Mouse (Mus musculus) layer of hippocampus, postnatal 10 days (tissue): ENCODE results near the gene Tspyl2. TPM values are rescaled to one million over a fixed set of nuclear protein-coding genes. Genes with fewer than 3 reads are reported as not detected.
"Not testable (repeated sequence)": the region's sequence is repeated elsewhere in the genome, so short reads cannot be mapped to it uniquely, and the experiment has no call there.

Experiments
- DNase-seq, 2 experiments: peaks; one replicate each; pipeline ENCODE4 v3.0.0; 2021; ENCODE audit warnings: low spot score in 2 of 2
- long read RNA-seq: library from polyadenylated mRNA; stranded (forward); transcript quantifications from one replicate; pipeline ENCODE4 v2.0.0, GENCODE M21; 2023
- total RNA-seq, 2 experiments: library from RNA; stranded (reverse); gene quantifications; 2 replicates each; pipeline ENCODE4 v1.2.3; 2021

Tspyl2 gene
- 10 to 100 TPM; 68.6 to 71.2 TPM for total RNA-seq
- long read RNA-seq, transcript Tspyl2-201 (7 exons, 2,696 nt) = major isoform, 13 of 25 reads
- long read RNA-seq, partial matches to known transcripts = 1 of 25 reads
- long read RNA-seq, other reads (novel, unspliced or antisense) = 11 of 25 reads

GRCm38 (mm10) chrX:152342358-152342901 is at the start of gene Tspyl2:
Gene Tspyl2, minus strand, starts transcription at chrX:152342425.
- peak; percentile 89 to 94 for DNase-seq

GRCm38 (mm10) chrX:152368397-152369273 is 26.4 kb upstream of the Tspyl2 start, which contains the start of gene Gpr173:
Gene Gpr173, minus strand, starts transcription at chrX:152368704.
- DNase-seq = peak; percentile 60 to 70

DNA sequence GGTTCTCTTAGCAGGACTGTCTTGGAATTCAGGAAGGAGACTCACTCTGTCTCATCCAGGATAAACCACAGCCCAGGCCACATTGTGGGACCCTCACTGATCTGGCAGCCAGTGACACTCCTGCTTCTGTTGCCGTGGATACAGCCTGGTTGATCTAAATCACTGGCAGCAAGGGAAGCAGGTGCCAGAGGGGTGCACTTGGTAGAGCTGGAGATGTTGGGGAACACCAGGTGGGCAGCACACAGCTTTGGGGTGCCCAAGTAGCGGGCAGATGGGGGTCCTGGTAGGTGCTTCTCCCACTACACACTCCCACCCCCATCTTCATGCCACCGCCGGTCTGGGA is 25.8 kb upstream of the Tspyl2 start:
- peak in 1 of 2 experiments; percentile 28 for DNase-seq

- peak; percentile 21 to 39 for DNase-seq
These were observed 24.2 kb upstream of the Tspyl2 start for GRCm38 (mm10) chrX:152366418-152366817.

DNA sequence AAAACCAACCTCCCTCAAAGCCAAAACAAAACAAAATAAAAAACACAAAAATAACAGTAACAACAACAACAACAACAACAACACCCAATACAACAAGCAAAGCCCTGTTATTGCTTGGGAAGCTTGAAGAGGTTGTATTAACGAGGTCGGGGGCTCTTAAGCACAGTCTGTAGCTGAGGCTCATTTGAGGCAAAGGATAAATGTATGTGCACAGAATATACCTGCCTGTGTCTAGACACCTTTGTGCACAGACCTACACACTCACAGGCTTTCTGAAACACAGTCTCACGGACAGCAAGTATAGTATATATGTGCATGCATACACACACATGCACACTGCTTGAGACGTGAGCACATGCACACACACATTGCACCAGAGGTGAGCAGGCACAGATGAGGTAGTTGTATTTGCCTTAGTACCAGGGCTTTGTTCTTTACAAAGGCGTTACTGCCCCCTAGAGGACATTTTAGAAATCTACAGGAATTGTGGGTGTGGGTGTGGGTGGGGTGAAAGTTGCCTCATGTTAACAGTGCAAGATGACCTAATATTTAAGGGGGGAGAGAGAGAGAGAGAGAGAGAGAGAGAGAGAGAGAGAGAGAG is 10.4 kb upstream of the Tspyl2 start:
- no peak for DNase-seq

GRCm38 (mm10) chrX:152347041-152347440 is 4.8 kb upstream of the Tspyl2 start:
- no peak for DNase-seq

- DNase-seq = no peak
These were observed 4.4 kb upstream of the Tspyl2 start for GRCm38 (mm10) chrX:152346587-152346986.

DNA sequence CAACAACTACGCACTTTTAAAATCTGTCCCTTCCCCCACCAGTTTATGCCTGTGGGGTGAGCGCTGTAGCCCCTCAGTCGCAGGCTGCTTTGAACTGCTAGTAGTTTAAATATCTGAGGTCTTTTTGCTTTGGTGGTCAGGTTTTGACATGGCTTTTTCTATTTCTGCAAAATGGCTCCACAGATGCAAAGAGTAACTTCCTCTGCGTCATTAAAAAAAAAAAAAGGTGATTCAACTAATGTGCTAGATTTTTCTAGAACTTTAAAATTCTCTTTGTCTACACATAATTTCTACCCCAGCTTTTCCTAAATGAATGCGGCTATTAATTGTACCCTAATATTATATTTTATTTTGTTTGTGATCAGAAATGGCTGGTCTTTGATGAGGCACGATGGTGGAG is 678 bp upstream of the Tspyl2 start:
- no peak for DNase-seq

DNA sequence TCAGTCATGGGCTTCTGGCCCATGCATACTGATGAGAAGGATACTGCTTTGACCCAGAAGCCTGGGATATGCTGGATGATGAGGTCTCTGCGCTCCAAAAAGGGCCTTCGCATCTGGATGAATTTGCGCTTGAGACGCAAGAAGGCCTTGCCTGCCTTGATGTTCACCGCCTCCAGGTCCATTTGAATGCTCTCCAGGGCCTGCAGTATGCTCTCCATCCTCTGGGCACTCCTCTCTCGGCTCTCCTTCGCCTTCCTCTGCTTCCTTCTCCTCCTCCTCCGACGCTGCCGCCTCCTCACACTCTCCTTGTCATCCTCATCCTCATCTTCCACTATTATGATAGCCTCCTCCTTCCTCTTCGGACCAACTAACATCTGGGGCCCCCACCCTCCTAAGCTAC is 729 bp downstream of the Tspyl2 start:
- DNase-seq = no peak

DNA sequence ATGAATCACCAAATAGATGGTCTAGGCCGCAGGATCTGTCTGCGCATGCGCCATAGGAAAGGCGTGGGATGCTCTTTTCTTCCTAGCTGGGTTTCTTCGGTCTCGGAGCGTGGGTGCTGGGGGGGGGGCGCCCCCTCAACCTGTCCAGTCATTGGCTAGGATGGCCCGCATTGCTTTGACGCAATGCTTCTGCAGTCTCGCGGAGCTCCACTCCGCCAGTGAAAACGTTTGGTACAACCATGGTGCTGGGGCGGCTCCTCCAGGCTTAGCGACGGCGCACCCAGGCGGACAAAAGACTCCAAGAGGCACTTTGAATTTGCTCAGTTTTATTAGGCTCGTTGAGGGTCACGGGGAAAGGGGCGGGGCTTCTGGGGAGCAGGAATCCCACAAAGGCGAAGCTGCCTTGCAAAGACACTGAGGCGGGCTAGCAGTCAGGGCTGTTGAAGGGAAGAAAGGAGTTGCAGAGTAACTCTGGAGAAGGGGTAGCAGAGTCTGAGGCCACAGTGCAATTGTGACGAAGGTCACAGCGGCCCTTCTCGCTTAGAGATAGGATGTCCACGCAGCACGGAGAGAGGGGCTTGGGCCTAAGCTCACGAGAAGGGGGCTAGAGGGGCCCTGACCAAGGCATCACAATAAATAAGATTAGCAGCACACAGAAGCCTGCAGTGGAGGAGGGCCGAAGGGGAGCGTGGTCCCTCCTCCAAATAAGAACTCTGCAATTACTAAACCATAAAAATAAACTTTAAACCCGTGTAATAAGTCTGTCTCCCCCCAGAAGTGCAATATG is 5.5 kb downstream of the Tspyl2 start:
- DNase-seq = peak; percentile 82 to 86

DNA sequence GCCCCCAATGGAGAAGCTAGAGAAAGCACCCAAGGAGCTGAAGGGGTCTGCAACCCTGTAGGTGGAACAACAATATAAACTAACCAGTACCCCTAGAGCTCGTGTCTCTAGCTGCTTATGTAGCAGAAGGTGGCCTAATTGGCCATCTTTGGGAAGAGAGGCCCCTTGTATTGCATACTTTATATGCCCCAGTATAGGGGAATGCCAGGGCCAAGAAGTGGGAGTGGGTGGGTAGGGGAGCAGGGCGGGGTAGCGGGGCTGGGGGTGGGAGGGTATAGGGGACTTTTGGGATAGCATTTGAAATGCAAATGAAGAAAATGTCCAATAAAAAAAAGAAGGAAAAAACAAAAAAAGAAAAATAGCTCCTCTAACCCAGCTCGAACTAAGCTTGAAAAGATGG is 6.1 kb downstream of the Tspyl2 start:
- not testable (repeated sequence) for DNase-seq

GRCm38 (mm10) chrX:152329400-152329799 is 12.8 kb downstream of the Tspyl2 start:
- DNase-seq = not testable (repeated sequence)

- no peak for DNase-seq
These were observed 14.6 kb downstream of the Tspyl2 start for GRCm38 (mm10) chrX:152327689-152328052.

DNA sequence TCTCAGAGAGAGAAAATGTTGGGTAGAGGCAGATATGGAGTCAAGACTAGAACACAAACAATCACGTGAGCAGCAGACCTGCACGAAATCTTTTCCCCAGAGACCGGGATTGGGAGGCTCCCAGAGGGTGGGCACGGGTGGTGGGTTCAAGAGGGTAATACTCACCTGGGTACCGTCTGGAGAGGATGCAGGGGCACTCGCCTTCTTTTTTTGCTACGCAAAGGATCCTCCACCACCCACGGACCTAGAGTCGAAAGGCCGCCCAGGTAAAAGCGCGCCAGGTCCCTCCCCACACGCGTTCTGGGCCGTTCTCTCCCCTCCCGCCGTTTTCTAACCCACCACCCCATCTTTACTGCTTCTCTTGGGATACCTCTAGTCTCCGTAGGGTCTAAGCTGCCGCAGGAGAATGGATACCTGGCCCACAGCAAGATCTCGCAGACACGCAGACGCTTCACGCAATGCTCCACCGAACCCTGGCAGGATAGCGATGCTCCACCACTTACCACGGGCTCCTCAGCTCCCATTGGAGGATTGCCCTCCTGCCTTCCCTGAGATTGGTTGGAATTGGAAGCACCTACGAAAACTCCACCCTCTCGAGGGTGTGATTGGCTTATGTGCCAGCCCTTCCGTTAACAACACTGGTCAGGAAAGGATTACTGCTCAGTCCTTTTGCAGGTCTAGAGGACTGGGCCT is 15.1 kb downstream of the Tspyl2 start, which contains the start of gene Kantr:
Gene Kantr, minus strand, starts transcription at position 500 of the 693 bp plus-strand sequence.
- peak; percentile 66 to 73 for DNase-seq

DNA sequence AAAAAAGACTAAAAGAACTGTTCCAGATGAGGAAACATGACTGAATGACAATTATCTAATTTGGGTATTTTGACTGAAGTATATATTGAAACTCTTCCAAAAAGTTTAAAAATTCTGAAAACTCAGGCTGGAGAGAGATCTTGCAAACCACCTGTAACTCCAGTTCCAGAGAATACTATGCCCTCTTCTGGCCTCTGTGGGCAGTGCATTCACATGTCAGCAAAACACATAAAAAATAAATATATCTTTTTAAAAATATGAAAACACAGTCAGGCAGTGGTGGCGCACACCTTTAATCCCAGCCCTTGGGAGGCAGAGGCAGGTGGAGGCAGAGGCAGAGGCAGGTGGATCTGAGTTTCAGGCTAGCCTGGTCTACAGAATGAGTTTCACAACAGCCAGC is 18.6 kb downstream of the Tspyl2 start:
- no peak for DNase-seq

GRCm38 (mm10) chrX:152322776-152323175 is 19.4 kb downstream of the Tspyl2 start:
- DNase-seq = no peak

GRCm38 (mm10) chrX:152320535-152320934 is 21.7 kb downstream of the Tspyl2 start:
- no peak for DNase-seq

DNA sequence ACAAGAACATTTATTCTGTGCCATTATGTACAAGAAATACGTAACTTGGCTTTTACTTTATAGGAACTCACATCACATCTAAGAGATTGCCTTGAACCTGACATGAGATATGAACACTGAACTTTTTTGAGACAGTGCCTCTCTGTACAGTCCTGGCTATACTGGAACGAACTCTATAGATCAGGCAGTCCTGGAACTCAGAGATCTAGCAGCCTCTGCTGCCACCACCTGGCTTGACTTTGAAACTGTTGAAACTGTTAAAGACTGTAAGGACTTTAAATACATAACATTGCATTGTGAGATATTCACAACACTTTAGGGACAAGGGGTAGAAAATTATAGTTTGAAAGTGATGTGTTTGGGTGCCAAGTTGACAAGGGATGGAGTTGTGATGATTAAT is 34.3 kb downstream of the Tspyl2 start:
- DNase-seq = peak in 1 of 2 experiments; percentile 49

GRCm38 (mm10) chrX:152307371-152307770 is 34.9 kb downstream of the Tspyl2 start:
- no peak for DNase-seq

DNA sequence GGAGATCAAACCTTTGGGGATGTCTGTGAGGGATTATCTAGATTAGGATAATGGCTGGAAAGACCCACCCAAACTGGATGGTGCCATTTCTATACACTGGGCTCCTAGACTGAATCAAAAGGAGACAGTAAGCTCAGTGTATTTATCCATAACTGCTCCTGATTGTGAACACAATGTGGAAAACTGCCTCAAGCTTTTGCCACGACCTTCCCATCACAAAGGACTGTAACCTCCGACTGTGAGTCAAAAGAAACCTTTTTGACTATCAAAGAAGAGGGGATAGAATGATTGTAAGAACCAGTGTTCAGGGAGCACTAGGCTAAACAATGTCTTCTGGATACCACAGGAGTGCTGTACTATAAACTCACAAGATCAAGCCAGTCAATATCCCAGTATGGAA is 36.0 kb downstream of the Tspyl2 start:
- DNase-seq = no peak

DNA sequence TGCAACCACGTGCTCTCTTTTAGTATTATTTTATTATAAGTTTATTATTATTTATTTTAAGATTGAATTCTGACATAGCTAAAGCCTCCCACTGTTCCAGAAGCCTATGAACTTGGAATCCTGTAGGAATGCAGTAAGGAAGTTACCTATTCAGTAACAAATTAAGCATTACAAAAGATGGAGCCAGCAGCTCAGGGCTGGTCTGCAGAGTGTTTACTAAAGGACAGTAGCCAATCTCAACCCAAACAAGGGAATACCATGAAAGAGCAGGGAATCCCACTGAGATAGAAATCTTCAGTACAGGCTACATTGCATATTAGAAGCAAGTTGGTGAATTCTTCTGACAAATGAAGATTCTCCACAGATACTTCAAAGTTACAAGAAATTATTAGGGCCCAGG is 55.2 kb downstream of the Tspyl2 start:
- not testable (repeated sequence) for DNase-seq
